Mouse (Mus musculus): Measurements from ENCODE around the gene Atp5h. TPM values are rescaled to one million over a fixed set of nuclear protein-coding genes. Genes with fewer than 3 reads are reported as not detected.

Gene Atp5h
- 275 and 342 TPM in 2 replicates for total RNA-seq (2012; rRNA removed)

DNA sequence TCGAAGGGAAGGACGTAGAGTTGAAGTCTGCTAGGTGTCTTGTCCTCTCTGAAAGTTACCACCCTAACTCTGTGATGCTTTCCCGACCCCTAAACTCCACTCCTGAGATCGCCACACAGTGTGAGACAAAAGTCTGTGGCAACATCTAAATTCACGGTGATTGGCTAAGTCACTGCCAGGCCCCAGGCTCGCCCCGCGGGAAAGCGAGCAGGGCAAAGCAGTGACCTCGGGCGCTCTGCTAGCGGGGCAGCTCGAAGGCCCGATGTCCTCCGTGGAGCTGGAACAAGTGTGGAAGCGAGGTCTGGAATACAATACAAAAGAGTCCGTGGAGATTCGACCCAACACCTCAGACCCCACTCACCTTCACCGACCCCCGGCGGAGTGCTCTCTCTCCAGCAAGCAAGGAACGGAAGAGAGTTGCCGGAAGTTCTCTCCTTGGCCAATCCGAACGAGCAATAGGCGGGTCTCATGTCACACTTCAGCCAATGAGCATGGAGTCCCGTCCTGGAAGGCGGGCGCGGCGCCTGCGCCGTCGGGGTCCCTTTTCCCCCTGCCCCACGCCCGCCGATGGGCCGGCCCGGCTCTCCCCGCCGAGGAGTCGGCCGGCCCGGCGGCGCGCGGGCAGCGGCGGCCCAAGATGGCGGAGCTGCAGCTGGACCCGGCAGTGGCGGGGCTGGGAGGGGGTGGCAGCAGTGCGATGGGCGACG lies at the start of gene Atp5h, which contains the start of gene Kctd2:
Gene Atp5h, minus strand, starts transcription at position 432 of the 707 bp plus-strand sequence.
Gene Kctd2, plus strand, starts transcription at position 598 of the 707 bp plus-strand sequence.
- peak; percentile 92 for DNase-seq (ENCODE audit: low read depth, low spot score)
- H3K4me1 ChIP-seq (ENCODE audit: control insufficient read depth in 2 of 2, insufficient read depth in 2 of 2, low read length in 2 of 2, poor library complexity in 1 of 2) = peaks cover 0 to 6% of the 10 kb centered on the region in 2 experiments; a peak in 2 of 4 replicates
- peak within 1 kb of the TSS; percentile 91 to 97 for H3K4me3 ChIP-seq (ENCODE audit: insufficient read depth in 1 of 2, low read depth in 1 of 2, low read length in 2 of 2, poor library complexity in 1 of 2, severe bottlenecking in 1 of 2)
- in situ Hi-C loops (cut with MboI; ENCODE audit: low sequenced_read_pairs in 2 of 2, unreplicated experiment in 2 of 2) = no loop called here
- H3K27ac ChIP-seq (ENCODE audit: insufficient read depth, low read depth, low read length, poor library complexity, severe bottlenecking) = peak within 1 kb of the TSS; percentile 37; the same call in 1 of the 2 replicates
- H3K9me3 ChIP-seq (ENCODE audit: control insufficient read depth, insufficient read depth, low read depth, low read length) = no peaks in the 10 kb centered on the region
- peak within 1 kb of the TSS; percentile 92 for H3K9ac ChIP-seq (ENCODE audit: insufficient read depth, low read depth, low read length, poor library complexity, severe bottlenecking)
- TF ChIP-seq ZNF384 (IDR thresholded peaks at IDR 0.05; ENCODE audit: low read depth, low read length) = no peak
- peak; percentile 31; the same call in 1 of the 2 replicates for TF ChIP-seq HCFC1 (IDR thresholded peaks at IDR 0.05; ENCODE audit: borderline replicate concordance, insufficient read depth, low read length)
- peak; percentile 80 for TF ChIP-seq CHD2 (IDR thresholded peaks at IDR 0.05; ENCODE audit: low read depth, low read length)
- TF ChIP-seq MAFK (IDR thresholded peaks at IDR 0.05; ENCODE audit: insufficient read depth, low read depth, low read length) = no peak
- no peak for TF ChIP-seq ZC3H11A (IDR thresholded peaks at IDR 0.05; ENCODE audit: borderline replicate concordance, low read depth, low read length)
- H3K36me3 ChIP-seq (ENCODE audit: control insufficient read depth, insufficient read depth, low read length, poor library complexity, severe bottlenecking) = peaks cover 10% of the 10 kb centered on the region

DNA sequence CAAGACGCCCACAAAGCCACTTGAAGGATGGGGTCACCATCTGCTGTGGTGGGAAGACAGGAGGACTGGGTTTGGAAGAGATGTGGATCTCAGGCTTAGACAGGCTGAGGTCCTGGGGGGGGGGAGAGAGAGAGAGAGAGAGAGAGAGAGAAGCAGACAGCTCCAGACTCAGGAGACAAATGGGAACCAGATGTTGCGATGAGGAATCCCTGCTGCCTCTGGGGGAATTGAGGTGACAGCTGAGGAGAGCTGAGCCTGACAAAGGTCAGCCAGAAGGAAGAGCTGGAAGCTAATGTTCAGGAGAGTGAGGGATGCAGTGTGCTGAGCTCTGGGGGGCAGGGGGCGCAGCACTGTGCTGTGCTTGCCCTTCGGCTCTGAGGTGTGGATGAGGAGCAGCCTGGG lies 47.5 kb upstream of the Atp5h start:
- Histone ChIP-seq H3K36me3 (ENCODE audit: control insufficient read depth, insufficient read depth, low read length, poor library complexity, severe bottlenecking) (no peaks in the 10 kb centered on the region), H3K4me1 (ENCODE audit: control insufficient read depth in 2 of 2, insufficient read depth in 2 of 2, low read length in 2 of 2, poor library complexity in 1 of 2) (peaks cover 7 to 31% of the 10 kb centered on the region in 2 experiments), H3K9me3 (ENCODE audit: control insufficient read depth, insufficient read depth, low read depth, low read length) (no peaks in the 10 kb centered on the region), H3K27ac (ENCODE audit: insufficient read depth, low read depth, low read length, poor library complexity, severe bottlenecking) (no peak overlapping the region), H3K4me3 (ENCODE audit: insufficient read depth in 1 of 2, low read depth in 1 of 2, low read length in 2 of 2, poor library complexity in 1 of 2, severe bottlenecking in 1 of 2) (no peak overlapping the region), H3K9ac (ENCODE audit: insufficient read depth, low read depth, low read length, poor library complexity, severe bottlenecking) (0 out of 2 replicates have a peak overlapping the region, but pooled peaks have one; percentile 3)
- in situ Hi-C loops (cut with MboI; ENCODE audit: low sequenced_read_pairs in 2 of 2, unreplicated experiment in 2 of 2) = no loop called here
- TF ChIP-seq ZC3H11A (IDR thresholded peaks at IDR 0.05; ENCODE audit: borderline replicate concordance, low read depth, low read length) (no peak), HCFC1 (IDR thresholded peaks at IDR 0.05; ENCODE audit: borderline replicate concordance, insufficient read depth, low read length) (no peak), ZNF384 (IDR thresholded peaks at IDR 0.05; ENCODE audit: low read depth, low read length) (no peak), MAFK (IDR thresholded peaks at IDR 0.05; ENCODE audit: insufficient read depth, low read depth, low read length) (no peak), CHD2 (IDR thresholded peaks at IDR 0.05; ENCODE audit: low read depth, low read length) (no peak)
- DNase-seq (ENCODE audit: low read depth, low spot score) = no peak

DNA sequence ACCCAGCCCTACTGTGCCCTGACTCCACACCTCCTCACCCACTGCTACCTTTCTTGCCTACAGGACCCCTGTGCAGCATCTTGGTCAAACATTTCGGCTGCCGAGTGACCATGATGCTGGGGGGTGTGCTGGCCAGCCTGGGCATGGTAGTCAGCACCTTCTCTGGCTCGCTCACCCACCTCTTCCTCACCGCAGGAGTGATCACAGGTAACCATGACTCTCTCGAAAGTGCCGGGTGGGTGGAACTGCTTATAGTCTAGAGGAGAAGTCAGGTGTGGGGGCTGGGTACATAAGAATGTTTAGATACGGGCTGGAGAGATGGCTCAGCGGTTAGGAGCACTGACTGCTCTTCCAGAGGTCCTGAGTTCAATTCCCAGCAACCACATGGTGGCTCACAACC lies 45.1 kb upstream of the Atp5h start:
- DNase-seq (ENCODE audit: low read depth, low spot score) = no peak
- peaks cover 7 to 33% of the 10 kb centered on the region in 2 experiments for H3K4me1 ChIP-seq (ENCODE audit: control insufficient read depth in 2 of 2, insufficient read depth in 2 of 2, low read length in 2 of 2, poor library complexity in 1 of 2)
- H3K27ac ChIP-seq (ENCODE audit: insufficient read depth, low read depth, low read length, poor library complexity, severe bottlenecking) = no peak overlapping the region
- in situ Hi-C loops (cut with MboI; ENCODE audit: low sequenced_read_pairs in 2 of 2, unreplicated experiment in 2 of 2) = no loop called here
- H3K36me3 ChIP-seq (ENCODE audit: control insufficient read depth, insufficient read depth, low read length, poor library complexity, severe bottlenecking) = no peaks in the 10 kb centered on the region
- no peaks in the 10 kb centered on the region for H3K9me3 ChIP-seq (ENCODE audit: control insufficient read depth, insufficient read depth, low read depth, low read length)
- TF ChIP-seq ZC3H11A (IDR thresholded peaks at IDR 0.05; ENCODE audit: borderline replicate concordance, low read depth, low read length) = no peak
- no peak for TF ChIP-seq ZNF384 (IDR thresholded peaks at IDR 0.05; ENCODE audit: low read depth, low read length)
- no peak for TF ChIP-seq MAFK (IDR thresholded peaks at IDR 0.05; ENCODE audit: insufficient read depth, low read depth, low read length)
- TF ChIP-seq CHD2 (IDR thresholded peaks at IDR 0.05; ENCODE audit: low read depth, low read length) = no peak
- TF ChIP-seq HCFC1 (IDR thresholded peaks at IDR 0.05; ENCODE audit: borderline replicate concordance, insufficient read depth, low read length) = no peak
- no peak overlapping the region for H3K9ac ChIP-seq (ENCODE audit: insufficient read depth, low read depth, low read length, poor library complexity, severe bottlenecking)
- H3K4me3 ChIP-seq (ENCODE audit: insufficient read depth in 1 of 2, low read depth in 1 of 2, low read length in 2 of 2, poor library complexity in 1 of 2, severe bottlenecking in 1 of 2) = no peak overlapping the region

DNA sequence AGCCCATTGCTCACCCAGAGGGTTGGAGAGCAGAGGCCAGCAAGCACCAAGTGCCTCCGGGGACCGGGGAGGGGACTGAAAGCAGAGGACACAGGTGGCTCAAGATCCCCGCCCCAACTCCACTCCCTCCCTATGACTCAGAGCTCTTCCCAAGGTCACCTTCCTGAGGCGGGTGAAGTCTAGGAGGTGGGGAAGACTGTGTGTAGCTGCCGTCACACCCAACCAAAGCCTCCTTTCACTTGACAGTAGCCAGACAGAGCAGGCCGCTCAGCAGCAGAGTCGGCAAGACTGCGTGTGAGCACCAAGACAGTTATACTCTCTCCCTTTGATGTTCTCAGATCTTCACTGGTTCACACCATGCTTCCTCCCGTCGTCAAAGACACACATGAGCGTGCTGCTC lies 43.6 kb upstream of the Atp5h start:
- no peak for DNase-seq (ENCODE audit: low read depth, low spot score)
- no peaks in the 10 kb centered on the region for H3K9me3 ChIP-seq (ENCODE audit: control insufficient read depth, insufficient read depth, low read depth, low read length)
- H3K9ac ChIP-seq (ENCODE audit: insufficient read depth, low read depth, low read length, poor library complexity, severe bottlenecking) = no peak overlapping the region

More for the DNA sequence above, 43.6 kb upstream of the Atp5h start:
- Histone ChIP-seq H3K36me3 (ENCODE audit: control insufficient read depth, insufficient read depth, low read length, poor library complexity, severe bottlenecking) (no peaks in the 10 kb centered on the region), H3K27ac (ENCODE audit: insufficient read depth, low read depth, low read length, poor library complexity, severe bottlenecking) (no peak overlapping the region), H3K4me1 (ENCODE audit: control insufficient read depth in 2 of 2, insufficient read depth in 2 of 2, low read length in 2 of 2, poor library complexity in 1 of 2) (peaks cover 7 to 29% of the 10 kb centered on the region in 2 experiments), H3K4me3 (ENCODE audit: insufficient read depth in 1 of 2, low read depth in 1 of 2, low read length in 2 of 2, poor library complexity in 1 of 2, severe bottlenecking in 1 of 2) (no peak overlapping the region)
- in situ Hi-C loops (cut with MboI; ENCODE audit: low sequenced_read_pairs in 2 of 2, unreplicated experiment in 2 of 2) = no loop called here
- no peak for TF ChIP-seq CHD2 (IDR thresholded peaks at IDR 0.05; ENCODE audit: low read depth, low read length)
- no peak for TF ChIP-seq MAFK (IDR thresholded peaks at IDR 0.05; ENCODE audit: insufficient read depth, low read depth, low read length)
- TF ChIP-seq ZNF384 (IDR thresholded peaks at IDR 0.05; ENCODE audit: low read depth, low read length) = no peak
- TF ChIP-seq ZC3H11A (IDR thresholded peaks at IDR 0.05; ENCODE audit: borderline replicate concordance, low read depth, low read length) = no peak
- TF ChIP-seq HCFC1 (IDR thresholded peaks at IDR 0.05; ENCODE audit: borderline replicate concordance, insufficient read depth, low read length) = no peak

All from ES-E14 (cell line).